Mouse (Mus musculus) G1E (cell line): ENCODE results near the gene Tmem56.

Experiments used
- CTCF ChIP-seq: IDR thresholded peaks from 2 replicates; pipeline ENCODE4 v1.5.1; 2012; ENCODE audit warnings: low read depth, low read length, inconsistent platforms, mixed read lengths
- GATA1 ChIP-seq: IDR thresholded peaks from 2 replicates; pipeline ENCODE4 v1.6.1; 2012; ENCODE audit warnings: borderline replicate concordance, low read length, inconsistent platforms, mixed read lengths
- TAL1 ChIP-seq: conservative IDR thresholded peaks from 2 replicates; pipeline ENCODE4 v1.6.1; 2012; ENCODE audit warnings: low read depth, low read length, inconsistent platforms, mixed read lengths

DNA sequence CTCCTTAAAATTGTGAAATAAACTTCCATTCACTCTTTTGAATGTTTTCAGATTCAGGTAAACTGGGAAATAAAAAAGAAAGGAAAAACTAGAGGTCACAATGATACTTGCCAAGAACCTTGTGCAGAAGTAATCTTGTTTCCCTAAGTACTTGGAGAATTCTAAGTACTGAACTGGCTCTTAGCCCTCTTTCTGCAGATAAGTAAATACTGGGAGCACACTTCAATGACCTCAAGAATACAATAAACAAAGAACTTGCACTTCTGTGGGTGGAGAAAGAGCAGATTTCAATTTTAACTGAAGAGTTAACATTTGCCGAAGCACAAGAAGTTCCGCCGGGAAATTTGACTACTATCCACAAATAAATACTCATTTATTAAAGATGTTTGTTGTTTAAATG is 96.0 kb downstream of the Tmem56 start:
- TF ChIP-seq GATA1 (no peak), CTCF (no peak), TAL1 (no peak)
